Mouse (Mus musculus) liver, embryonic 13.5 days (tissue): ENCODE measurements around the gene Tysnd1. TPM values are rescaled to one million over a fixed set of nuclear protein-coding genes. Genes with fewer than 3 reads are reported as not detected.
A peak's percentile ranks its signal among the peaks of the same experiment; 100 is the strongest.

Experiments
- ATAC-seq: fragments of 200-750 bp; cut with Nextera tagmentation; 2 replicates; pipeline ENCODE4 v1.8.0; 2017; ENCODE audit warnings: low read depth, mild to moderate bottlenecking, moderate number of reproducible peaks, moderate library complexity
- DNase-seq: peaks from one replicate; pipeline ENCODE4 v3.0.0; 2022
- H3K27ac ChIP-seq: fragments of 300-500 bp; sonication (generic); 2 replicates; pipeline ENCODE4 v1.5.1; 2015; ENCODE audit warnings: moderate library complexity, mild to moderate bottlenecking, inconsistent platforms
- H3K27me3 ChIP-seq: fragments of 300-500 bp; sonication (generic); 2 replicates; pipeline ENCODE4 v1.6.1; 2015; ENCODE audit warnings: mild to moderate bottlenecking, inconsistent platforms
- H3K36me3 ChIP-seq: fragments of 300-500 bp; sonication (generic); 2 replicates; pipeline ENCODE4 v1.6.1; 2015; ENCODE audit warnings: mild to moderate bottlenecking, inconsistent platforms
- H3K4me1 ChIP-seq: fragments of 300-500 bp; sonication (generic); replicated peaks from 2 replicates; pipeline ENCODE4 v1.6.1; 2015; ENCODE audit warnings: inconsistent platforms
- H3K4me2 ChIP-seq: fragments of 300-500 bp; sonication (generic); 2 replicates; pipeline ENCODE4 v1.6.1; 2015; ENCODE audit warnings: inconsistent platforms, mild to moderate bottlenecking, moderate library complexity
- H3K4me3 ChIP-seq: fragments of 300-500 bp; sonication (generic); replicated peaks from 2 replicates; pipeline ENCODE4 v1.5.1; 2015; ENCODE audit warnings: mild to moderate bottlenecking, inconsistent platforms
- H3K9ac ChIP-seq: fragments of 300-500 bp; sonication (generic); 2 replicates; pipeline ENCODE4 v1.6.1; 2015; ENCODE audit warnings: mild to moderate bottlenecking, inconsistent platforms
- H3K9me3 ChIP-seq: fragments of 300-500 bp; sonication (generic); replicated peaks from 2 replicates; pipeline ENCODE4 v1.6.1; 2016; ENCODE audit warnings: inconsistent platforms
- WGBS: fragments of 180-500 bp; shearing (Covaris S2); methylation state at CpG from one replicate; pipeline ENCODE4 v1.1.7; 2015; ENCODE audit not compliant: insufficient replicate concordance; 5-methylcytosine and 5-hydroxymethylcytosine counted together
- polyA plus RNA-seq: library from polyadenylated mRNA; unstranded; fragments of >200 nt; fragmentation: Nextera tagmentation; extraction: Ambion mirVana; gene quantifications from 2 replicates; pipeline ENCODE4 v1.2.1, GENCODE M21; 2015

The Tysnd1 gene
- polyA plus RNA-seq, 1 experiment from 2014 or later, result 19.2 TPM

DNA sequence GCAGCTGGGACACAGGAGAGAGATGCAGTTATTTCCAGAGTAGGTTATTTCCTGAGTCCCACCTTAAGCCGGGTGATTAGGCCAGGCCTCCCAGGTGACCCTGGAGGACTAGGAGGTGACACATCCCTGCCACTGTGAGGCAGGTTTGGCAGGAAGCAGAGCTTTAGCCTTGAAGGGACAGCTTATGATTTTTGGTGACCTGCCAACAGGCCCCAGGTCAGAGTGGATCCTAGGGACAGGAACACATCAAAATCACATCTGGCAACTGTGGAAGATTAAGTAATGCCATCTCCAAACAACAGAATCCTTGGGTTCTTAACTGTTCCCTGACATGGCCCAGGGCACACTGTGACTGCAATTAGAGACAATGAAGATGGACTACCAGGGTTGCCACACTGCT, 46.0 kb downstream of the Tysnd1 start:
- Histone ChIP-seq H3K4me3 (no peak overlapping the region), H3K9ac (no peak overlapping the region), H3K36me3 (peaks cover 9% of the 10 kb centered on the region), H3K9me3 (no peaks in the 10 kb centered on the region), H3K4me2 (no peak overlapping the region), H3K27me3 (no peaks in the 10 kb centered on the region), H3K4me1 (no peaks in the 10 kb centered on the region), H3K27ac (no peak overlapping the region)
- WGBS, result 71% methylated on average over 1 of the region's 1 CpGs
- DNase-seq, result no peak
- no peak for ATAC-seq

DNA sequence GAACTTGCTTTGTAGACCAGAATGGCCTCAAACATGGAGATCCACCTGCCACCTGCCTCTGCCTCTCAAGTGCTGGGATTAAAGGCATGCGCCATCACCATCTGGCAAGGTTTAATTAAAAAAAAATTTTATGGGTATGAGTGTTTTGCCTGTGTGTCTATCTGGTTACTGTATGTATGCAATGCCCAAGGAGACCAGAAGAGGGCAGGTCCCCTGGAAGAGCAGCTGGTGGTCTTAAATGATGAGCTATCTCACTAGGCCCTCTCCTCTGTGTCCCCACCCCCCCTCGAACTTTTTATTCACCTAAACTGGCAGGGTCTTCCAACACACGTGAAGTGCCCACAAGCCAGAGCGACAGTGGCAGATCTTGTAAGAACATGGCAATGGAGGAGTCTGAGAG, 46.6 kb downstream of the Tysnd1 start:
- H3K4me2 ChIP-seq, result no peak overlapping the region
- H3K36me3 ChIP-seq, result peaks cover 9% of the 10 kb centered on the region
- H3K4me3 ChIP-seq, result no peak overlapping the region
- H3K9me3 ChIP-seq, result no peaks in the 10 kb centered on the region
- no peak overlapping the region for H3K9ac ChIP-seq
- no peak for DNase-seq
- ATAC-seq, result no peak
- WGBS, result 54% methylated on average over 4 of the region's 4 CpGs
- H3K4me1 ChIP-seq, result no peaks in the 10 kb centered on the region
- H3K27ac ChIP-seq, result no peak overlapping the region
- H3K27me3 ChIP-seq, result no peaks in the 10 kb centered on the region

GRCm38 (mm10) chr10:61742336-61742735, 47.0 kb downstream of the Tysnd1 start:
- H3K4me1 ChIP-seq, result no peaks in the 10 kb centered on the region
- DNase-seq, result no peak
- no peak for ATAC-seq
- no peak overlapping the region for H3K9ac ChIP-seq
- no peak overlapping the region for H3K27ac ChIP-seq
- H3K9me3 ChIP-seq, result no peaks in the 10 kb centered on the region
- H3K27me3 ChIP-seq, result no peaks in the 10 kb centered on the region
- WGBS, result 80% methylated on average over 8 of the region's 8 CpGs
- H3K36me3 ChIP-seq, result peaks cover 11% of the 10 kb centered on the region
- H3K4me2 ChIP-seq, result no peak overlapping the region
- no peak overlapping the region for H3K4me3 ChIP-seq

DNA sequence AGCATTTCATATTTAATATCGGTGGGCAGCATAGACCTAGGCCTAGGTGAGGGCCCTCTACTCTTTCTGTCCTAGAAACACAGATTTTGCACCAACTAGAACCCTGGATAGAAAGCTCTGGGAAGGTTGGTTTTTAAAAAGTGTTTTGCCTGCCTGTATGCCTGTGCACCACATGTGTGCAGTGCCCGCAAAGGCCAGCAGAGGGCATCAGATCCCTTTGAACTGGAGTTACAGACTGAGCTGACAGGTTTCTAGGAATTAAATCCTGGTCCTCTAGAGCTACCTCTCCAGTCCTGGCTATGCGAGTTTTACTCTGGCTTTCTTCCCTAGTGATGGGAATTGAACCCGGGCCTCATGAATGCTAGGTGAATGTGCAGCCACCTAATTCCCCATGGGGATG, 49.8 kb downstream of the Tysnd1 start:
- Histone ChIP-seq H3K4me3 (no peak overlapping the region), H3K36me3 (peaks cover 12% of the 10 kb centered on the region), H3K27ac (no peak overlapping the region), H3K27me3 (no peaks in the 10 kb centered on the region), H3K9me3 (no peaks in the 10 kb centered on the region), H3K4me2 (no peak overlapping the region), H3K9ac (no peak overlapping the region), H3K4me1 (no peaks in the 10 kb centered on the region)
- WGBS, result 67% methylated on average over 4 of the region's 4 CpGs
- DNase-seq, result no peak
- no peak for ATAC-seq

DNA sequence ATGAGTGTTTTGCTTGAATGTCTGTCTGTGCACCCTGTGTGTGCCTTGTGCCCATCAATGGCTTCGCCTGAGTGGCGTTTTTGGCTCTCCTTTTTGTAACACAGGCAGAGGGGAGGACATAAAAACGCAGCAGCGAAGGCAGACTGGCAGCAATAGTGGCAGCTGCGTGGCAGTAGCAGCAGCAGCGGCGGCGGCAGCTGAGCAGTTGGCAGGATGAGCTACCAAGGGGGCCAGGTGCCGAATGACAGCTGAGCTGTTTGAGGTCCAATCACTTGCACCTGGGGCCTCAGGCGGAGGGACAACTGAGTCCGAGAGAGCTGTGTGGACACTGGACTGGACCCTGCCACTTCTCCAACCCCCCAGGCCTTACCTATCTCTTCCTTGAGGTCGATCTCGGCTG, 52.0 kb downstream of the Tysnd1 start:
- whole genome bisulfite sequencing, result 70% methylated on average over 13 of the region's 13 CpGs
- no peak for DNase-seq

GRCm38 (mm10) chr10:61750014-61750413, 54.7 kb downstream of the Tysnd1 start:
- no peaks in the 10 kb centered on the region for H3K27me3 ChIP-seq
- DNase-seq (no peak), ATAC-seq (no peak)
- H3K4me1 ChIP-seq, result 0 out of 2 replicates have a peak, but pooled peaks cover 5% of the 10 kb centered on the region
- no peaks in the 10 kb centered on the region for H3K9me3 ChIP-seq
- 65% methylated on average over 9 of the region's 9 CpGs for WGBS
- H3K9ac ChIP-seq, result no peak overlapping the region
- no peak overlapping the region for H3K4me2 ChIP-seq
- no peak overlapping the region for H3K27ac ChIP-seq
- H3K4me3 ChIP-seq, result no peak overlapping the region
- H3K36me3 ChIP-seq, result peaks cover 10% of the 10 kb centered on the region

More for the DNA sequence above, 52.0 kb downstream of the Tysnd1 start:
- no peak for ATAC-seq
- H3K4me2 ChIP-seq, result no peak overlapping the region
- H3K9me3 ChIP-seq, result no peaks in the 10 kb centered on the region
- H3K36me3 ChIP-seq, result peaks cover 12% of the 10 kb centered on the region
- 0 out of 2 replicates have a peak, but pooled peaks cover 5% of the 10 kb centered on the region for H3K4me1 ChIP-seq
- no peak overlapping the region for H3K4me3 ChIP-seq
- H3K9ac ChIP-seq, result no peak overlapping the region
- no peak overlapping the region for H3K27ac ChIP-seq
- H3K27me3 ChIP-seq, result no peaks in the 10 kb centered on the region

- no peak overlapping the region for H3K9ac ChIP-seq
- ATAC-seq (peak; percentile 57), DNase-seq (no peak)
- H3K27me3 ChIP-seq, result no peaks in the 10 kb centered on the region
- H3K4me3 ChIP-seq, result no peak overlapping the region
- no peak overlapping the region for H3K27ac ChIP-seq
- H3K9me3 ChIP-seq, result no peaks in the 10 kb centered on the region
- 0 out of 2 replicates have a peak, but pooled peaks cover 4% of the 10 kb centered on the region for H3K36me3 ChIP-seq
- 44% methylated on average over 20 of the region's 20 CpGs for WGBS
- no peak overlapping the region for H3K4me2 ChIP-seq
- H3K4me1 ChIP-seq, result 0 out of 2 replicates have a peak, but pooled peaks cover 5% of the 10 kb centered on the region
Measured at GRCm38 (mm10) chr10:61751534-61752219, 56.4 kb downstream of the Tysnd1 start.

Other genes starting within 250 kb of the Tysnd1 start
- gene Eif4ebp2, start 242.9 kb upstream of the Tysnd1 start, polyA plus RNA-seq, result 47.4 and 50.8 TPM in 2 replicates
- gene Lrrc20, start 219.7 kb upstream of the Tysnd1 start, polyA plus RNA-seq, result 7.8 and 8.1 TPM in 2 replicates
- 0.02 TPM in 1 of 2 replicates, not detected in the other for gene Npffr1, start 100.0 kb upstream of the Tysnd1 start, polyA plus RNA-seq
- 140 and 158 TPM in 2 replicates for gene Ppa1, start 47.0 kb upstream of the Tysnd1 start, polyA plus RNA-seq
- gene Sar1a, start 15.2 kb upstream of the Tysnd1 start, polyA plus RNA-seq, result 89.1 and 99.9 TPM in 2 replicates
- gene Aifm2, start 19.7 kb downstream of the Tysnd1 start, polyA plus RNA-seq, result 3.0 and 3.1 TPM in 2 replicates
- gene H2afy2, start 88.6 kb downstream of the Tysnd1 start, polyA plus RNA-seq, result 6.4 and 6.8 TPM in 2 replicates